Mouse (Mus musculus) CH12.LX (cell line): ENCODE measurements at regions not wholly inside any gene's neighbourhood (a gene's known extent, or its start where the extent isn't known, plus 50 kb on each side); places are given as distances from the start of the nearest gene placed in this dataset.

Experiments
- DNase-seq: peaks from one replicate; pipeline ENCODE4 v3.0.0-alpha.2; 2013; ENCODE audit errors: extremely low read depth
- H3K27ac ChIP-seq: 2 replicates; pipeline ENCODE4 v1.5.1; 2012; ENCODE audit warnings: low read depth, mild to moderate bottlenecking, control low read depth, moderate library complexity; ENCODE audit not compliant: insufficient read depth
- H3K27me3 ChIP-seq: replicated peaks from 2 replicates; pipeline ENCODE3; 2012; ENCODE audit warnings: inconsistent platforms
- H3K36me3 ChIP-seq, 2 experiments: replicated peaks in 1 of 2; 2 replicates each; pipeline versions ENCODE3 to v1.6.1; 2012; ENCODE audit warnings: inconsistent platforms in 1 of 2, low read length in 1 of 2, mild to moderate bottlenecking in 1 of 2, mixed read lengths in 1 of 2, moderate library complexity in 1 of 2; ENCODE audit not compliant: control insufficient read depth in 1 of 2, insufficient read depth in 1 of 2
- H3K4me1 ChIP-seq, 2 experiments: 2 replicates each; pipeline ENCODE4 v1.6.1; 2012; ENCODE audit warnings: inconsistent platforms in 1 of 2, moderate library complexity in 1 of 2; ENCODE audit not compliant: insufficient read depth in 2 of 2, control insufficient read depth in 1 of 2
- H3K4me2 ChIP-seq: 2 replicates; pipeline ENCODE4 v1.6.1; 2012; ENCODE audit warnings: low read depth, mild to moderate bottlenecking, control low read depth; ENCODE audit not compliant: poor library complexity, insufficient read depth, severe bottlenecking
- H3K4me3 ChIP-seq, 3 experiments: fragments of 150-350 bp in 1 of 3; sonication (generic) in 1 of 3; replicated peaks in 1 of 3; 2 replicates each; pipeline versions ENCODE3 to v1.5.1; 2011 to 2012; ENCODE audit warnings: low read depth in 2 of 3, low read length in 2 of 3, mild to moderate bottlenecking in 2 of 3, moderate library complexity in 2 of 3, control low read depth in 1 of 3, improper control_type of control experiment in 1 of 3, inconsistent platforms in 1 of 3, mixed read lengths in 1 of 3; ENCODE audit not compliant: poor library complexity in 1 of 3
- H3K79me2 ChIP-seq: replicated peaks from 2 replicates; pipeline ENCODE4 v1.6.1; 2012; ENCODE audit warnings: mild to moderate bottlenecking, moderate library complexity; ENCODE audit not compliant: control insufficient read depth, poor library complexity, insufficient read depth, severe bottlenecking; ENCODE audit errors: extremely low read depth
- H3K9ac ChIP-seq: 2 replicates; pipeline ENCODE4 v1.6.1; 2012; ENCODE audit warnings: low read depth, mild to moderate bottlenecking, control low read depth, moderate library complexity; ENCODE audit not compliant: insufficient read depth
- H3K9me3 ChIP-seq: replicated peaks from 2 replicates; pipeline ENCODE3; 2012; ENCODE audit warnings: low read length, inconsistent platforms, mixed read lengths
- BHLHE40 ChIP-seq: IDR thresholded peaks from 2 replicates; pipeline ENCODE4 v1.6.1; 2011; ENCODE audit warnings: mild to moderate bottlenecking, low read depth, low read length, improper control_type of control experiment
- CHD1 ChIP-seq: IDR thresholded peaks from 2 replicates; pipeline ENCODE4 v1.6.1; 2012; ENCODE audit warnings: low read depth, low read length, improper control_type of control experiment, inconsistent platforms
- CHD2 ChIP-seq: IDR thresholded peaks from 2 replicates; pipeline ENCODE4 v1.6.1; 2011; ENCODE audit warnings: low read length, improper control_type of control experiment
- CTCF ChIP-seq, 2 experiments: IDR thresholded peaks in 1 of 2; conservative IDR thresholded peaks in 1 of 2; 2 replicates each; pipeline ENCODE4 v1.5.1; 2011 to 2012; ENCODE audit warnings: low read depth in 2 of 2, low read length in 2 of 2, improper control_type of control experiment in 1 of 2, inconsistent platforms in 1 of 2, mild to moderate bottlenecking in 1 of 2, moderate library complexity in 1 of 2
- ELF1 ChIP-seq: IDR thresholded peaks from 2 replicates; pipeline ENCODE4 v1.6.1; 2014; ENCODE audit warnings: low read depth, mild to moderate bottlenecking, inconsistent platforms, low read length, improper control_type of control experiment
- EP300 ChIP-seq: IDR thresholded peaks from 2 replicates; pipeline ENCODE4 v1.6.1; 2011; ENCODE audit warnings: low read length, improper control_type of control experiment
- ETS1 ChIP-seq: conservative IDR thresholded peaks from 2 replicates; pipeline ENCODE4 v1.6.1; 2012; ENCODE audit warnings: low read depth, mild to moderate bottlenecking, inconsistent platforms, low read length, improper control_type of control experiment, moderate library complexity
- GABPA ChIP-seq: IDR thresholded peaks from 2 replicates; pipeline ENCODE4 v1.6.1; 2012; ENCODE audit warnings: low read depth, low read length, improper control_type of control experiment, inconsistent platforms; ENCODE audit not compliant: insufficient replicate concordance
- IRF4 ChIP-seq: IDR thresholded peaks from 2 replicates; pipeline ENCODE4 v1.6.1; 2014; ENCODE audit warnings: low read depth, mild to moderate bottlenecking, inconsistent platforms, low read length, improper control_type of control experiment
- JUN ChIP-seq: IDR thresholded peaks from 2 replicates; pipeline ENCODE4 v1.6.1; 2011; ENCODE audit warnings: low read depth, mild to moderate bottlenecking, low read length, improper control_type of control experiment, moderate library complexity; ENCODE audit not compliant: insufficient read depth
- JUND ChIP-seq: conservative IDR thresholded peaks from 2 replicates; pipeline ENCODE4 v1.6.1; 2011; ENCODE audit warnings: low read depth, low read length, improper control_type of control experiment
- KAT2A ChIP-seq: IDR thresholded peaks from 2 replicates; pipeline ENCODE4 v1.6.1; 2012; ENCODE audit warnings: low read length, improper control_type of control experiment, inconsistent platforms; ENCODE audit not compliant: insufficient replicate concordance
- MAFK ChIP-seq: IDR thresholded peaks from 2 replicates; pipeline ENCODE4 v1.6.1; 2011; ENCODE audit warnings: low read length, improper control_type of control experiment; ENCODE audit not compliant: insufficient replicate concordance
- MAX ChIP-seq: IDR thresholded peaks from 2 replicates; pipeline ENCODE4 v1.6.1; 2011; ENCODE audit warnings: low read length, improper control_type of control experiment
- MAZ ChIP-seq: IDR thresholded peaks from 2 replicates; pipeline ENCODE4 v1.6.1; 2012; ENCODE audit warnings: low read depth, mild to moderate bottlenecking, inconsistent platforms, low read length, improper control_type of control experiment, moderate library complexity
- MEF2A ChIP-seq: IDR thresholded peaks from 2 replicates; pipeline ENCODE4 v1.6.1; 2014; ENCODE audit warnings: low read depth, mild to moderate bottlenecking, inconsistent platforms, low read length, improper control_type of control experiment, borderline replicate concordance
- MXI1 ChIP-seq: IDR thresholded peaks from 2 replicates; pipeline ENCODE4 v1.6.1; 2011; ENCODE audit warnings: mild to moderate bottlenecking, low read depth, low read length, improper control_type of control experiment
- MYC ChIP-seq: IDR thresholded peaks from 2 replicates; pipeline ENCODE4 v1.6.1; 2011; ENCODE audit warnings: low read depth, mild to moderate bottlenecking, improper control_type of control experiment, low read length
- POLR2A ChIP-seq: IDR thresholded peaks from 2 replicates; pipeline ENCODE4 v1.6.1; 2011; ENCODE audit warnings: low read depth, mild to moderate bottlenecking, improper control_type of control experiment, low read length
- RCOR1 ChIP-seq: conservative IDR thresholded peaks from 2 replicates; pipeline ENCODE4 v1.6.1; 2012; ENCODE audit warnings: low read depth, mild to moderate bottlenecking, inconsistent platforms, low read length, improper control_type of control experiment
- SIN3A ChIP-seq: IDR thresholded peaks from 2 replicates; pipeline ENCODE4 v1.6.1; 2012; ENCODE audit warnings: low read length, improper control_type of control experiment, inconsistent platforms
- TBP ChIP-seq: conservative IDR thresholded peaks from 2 replicates; pipeline ENCODE4 v1.6.1; 2011; ENCODE audit warnings: low read depth, low read length, improper control_type of control experiment
- TCF12 ChIP-seq: IDR thresholded peaks from 2 replicates; pipeline ENCODE4 v1.6.1; 2014; ENCODE audit warnings: low read depth, mild to moderate bottlenecking, inconsistent platforms, low read length, improper control_type of control experiment
- UBTF ChIP-seq: IDR thresholded peaks from 2 replicates; pipeline ENCODE4 v1.6.1; 2012; ENCODE audit warnings: low read depth, mild to moderate bottlenecking, inconsistent platforms, low read length, improper control_type of control experiment, moderate library complexity
- ZC3H11A ChIP-seq: IDR thresholded peaks from 2 replicates; pipeline ENCODE4 v1.6.1; 2012; ENCODE audit warnings: low read depth, mild to moderate bottlenecking, inconsistent platforms, low read length, improper control_type of control experiment
- ZMIZ1 ChIP-seq: IDR thresholded peaks from 2 replicates; pipeline ENCODE4 v1.6.1; 2012; ENCODE audit warnings: low read depth, mild to moderate bottlenecking, inconsistent platforms, low read length, improper control_type of control experiment
- dilution Hi-C: fragments of 300-500 bp; cut with MboI; formaldehyde crosslinking; loops from 2 replicates; pipeline ENCODE4 v1.14.3; 2020; ENCODE audit warnings: low sequenced_read_pairs; ENCODE audit not compliant: extremely low pct_unique_long_range_greater_than_20kb, extremely low pct_ligation_motif_present
- in situ Hi-C: fragments of 300-500 bp; cut with MboI; formaldehyde crosslinking; loops from 3 replicates; pipeline ENCODE4 v1.14.3; 2019; ENCODE audit warnings: low sequenced_read_pairs, low pct_ligation_motif_present, low pct_unique_long_range_greater_than_20kb, mixed read lengths

DNA sequence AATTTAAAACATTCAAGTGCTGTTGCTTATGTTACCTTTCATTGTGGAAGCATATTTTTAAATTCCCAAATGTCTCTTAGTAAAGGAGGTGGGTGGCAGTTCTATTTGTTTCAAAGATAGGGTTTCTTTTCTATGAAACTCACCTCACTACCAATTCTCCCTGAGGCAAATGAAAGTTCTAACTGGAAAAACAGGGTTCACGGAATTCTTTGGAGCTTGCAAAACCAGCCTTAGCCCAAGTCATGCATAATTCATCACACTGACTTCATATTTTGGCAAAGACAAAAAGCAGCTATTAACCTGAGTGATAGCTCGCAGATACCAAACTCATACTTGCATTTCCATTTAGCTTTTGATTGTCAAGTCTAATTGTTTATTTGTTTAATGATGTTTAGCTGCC lies 73.8 kb downstream of the Dio2 start:
- Histone ChIP-seq H3K9ac (no peak overlapping the region), H3K4me2 (no peak overlapping the region), H3K79me2 (no peaks in the 10 kb centered on the region), H3K4me3 (no peak overlapping the region), H3K27ac (no peak overlapping the region), H3K9me3 (no peaks in the 10 kb centered on the region), H3K27me3 (no peaks in the 10 kb centered on the region), H3K4me1 (no peaks in the 10 kb centered on the region), H3K36me3 (no peaks in the 10 kb centered on the region)
- TF ChIP-seq MEF2A = no peak
- TF ChIP-seq BHLHE40 = no peak
- TF ChIP-seq SIN3A = no peak
- no peak for TF ChIP-seq JUND
- TF ChIP-seq POLR2A = no peak
- no peak for TF ChIP-seq JUN
- no peak for TF ChIP-seq MAFK
- no peak for TF ChIP-seq UBTF
- TF ChIP-seq CTCF (conservative IDR thresholded peaks at IDR 0.05 in 1 of 2, IDR thresholded peaks at IDR 0.05 in 1 of 2; ENCODE audit: low read depth in 2 of 2, low read length in 2 of 2) = no peak
- TF ChIP-seq TCF12 = no peak
- no peak for TF ChIP-seq ZC3H11A
- TF ChIP-seq TBP = no peak
- no peak for TF ChIP-seq IRF4
- no peak for TF ChIP-seq MYC
- TF ChIP-seq EP300 = no peak
- TF ChIP-seq MXI1 = no peak
- no peak for TF ChIP-seq CHD1
- TF ChIP-seq ELF1 = no peak
- dilution Hi-C loops (no loop called here), in situ Hi-C loops (no loop called here)
- DNase-seq = no peak

DNA sequence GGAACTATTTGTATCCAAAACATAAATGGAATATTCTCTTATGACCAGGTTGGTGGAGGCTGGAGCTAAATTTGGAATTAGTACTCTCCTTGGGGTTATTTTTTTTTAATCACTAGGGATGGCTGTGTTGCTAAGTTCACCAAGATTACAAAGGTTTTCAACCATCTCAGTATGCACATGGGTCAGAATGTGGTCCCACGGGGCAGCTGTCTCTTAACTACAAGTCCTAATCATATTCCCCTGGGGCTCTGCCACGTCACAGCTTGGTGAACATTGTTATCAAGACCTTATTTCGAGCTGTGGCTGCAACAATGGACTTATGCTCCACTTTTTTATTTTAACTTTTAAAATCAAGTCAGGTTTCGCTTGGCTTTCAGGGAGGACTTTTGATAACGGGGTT lies 92.8 kb downstream of the Dio2 start:
- in situ Hi-C loops = no loop called here
- no peak overlapping the region for H3K4me3 ChIP-seq
- DNase-seq = peak; percentile 85
- H3K36me3 ChIP-seq = no peaks in the 10 kb centered on the region
- no peaks in the 10 kb centered on the region for H3K9me3 ChIP-seq
- no peaks in the 10 kb centered on the region for H3K79me2 ChIP-seq
- no peak overlapping the region for H3K27ac ChIP-seq
- peaks cover 0 to 34% of the 10 kb centered on the region in 2 experiments; a peak in 2 of 4 replicates for H3K4me1 ChIP-seq
- H3K9ac ChIP-seq = no peak overlapping the region
- no peaks in the 10 kb centered on the region for H3K27me3 ChIP-seq
- no peak overlapping the region for H3K4me2 ChIP-seq
- dilution Hi-C loops = no loop called here
- TF ChIP-seq ZMIZ1 (no peak), UBTF (no peak), MAZ (no peak), POLR2A (no peak), GABPA (no peak), KAT2A (no peak), RCOR1 (no peak), JUND (no peak), ETS1 (no peak), CHD2 (no peak), MAX (no peak)
